Mouse (Mus musculus) CH12.LX (cell line): Measurements from ENCODE around the gene Ung. TPM values are rescaled to one million over a fixed set of nuclear protein-coding genes. Genes with fewer than 3 reads are reported as not detected.

ENCODE experiments used
- DNase-seq: peaks from one replicate; pipeline ENCODE4 v3.0.0-alpha.2; 2013; ENCODE audit errors: extremely low read depth
- H3K27ac ChIP-seq: 2 replicates; pipeline ENCODE4 v1.5.1; 2012; ENCODE audit warnings: low read depth, mild to moderate bottlenecking, control low read depth, moderate library complexity; ENCODE audit not compliant: insufficient read depth
- H3K27me3 ChIP-seq: replicated peaks from 2 replicates; pipeline ENCODE3; 2012; ENCODE audit warnings: inconsistent platforms
- H3K36me3 ChIP-seq, 2 experiments: replicated peaks in 1 of 2; 2 replicates each; pipeline versions ENCODE3 to v1.6.1; 2012; ENCODE audit warnings: inconsistent platforms in 1 of 2, low read length in 1 of 2, mild to moderate bottlenecking in 1 of 2, mixed read lengths in 1 of 2, moderate library complexity in 1 of 2; ENCODE audit not compliant: control insufficient read depth in 1 of 2, insufficient read depth in 1 of 2
- H3K4me1 ChIP-seq, 2 experiments: 2 replicates each; pipeline ENCODE4 v1.6.1; 2012; ENCODE audit warnings: inconsistent platforms in 1 of 2, moderate library complexity in 1 of 2; ENCODE audit not compliant: insufficient read depth in 2 of 2, control insufficient read depth in 1 of 2
- H3K4me2 ChIP-seq: 2 replicates; pipeline ENCODE4 v1.6.1; 2012; ENCODE audit warnings: low read depth, mild to moderate bottlenecking, control low read depth; ENCODE audit not compliant: poor library complexity, insufficient read depth, severe bottlenecking
- H3K4me3 ChIP-seq, 3 experiments: fragments of 150-350 bp in 1 of 3; sonication (generic) in 1 of 3; replicated peaks in 1 of 3; 2 replicates each; pipeline versions ENCODE3 to v1.5.1; 2011 to 2012; ENCODE audit warnings: low read depth in 2 of 3, low read length in 2 of 3, mild to moderate bottlenecking in 2 of 3, moderate library complexity in 2 of 3, control low read depth in 1 of 3, improper control_type of control experiment in 1 of 3, inconsistent platforms in 1 of 3, mixed read lengths in 1 of 3; ENCODE audit not compliant: poor library complexity in 1 of 3
- H3K79me2 ChIP-seq: replicated peaks from 2 replicates; pipeline ENCODE4 v1.6.1; 2012; ENCODE audit warnings: mild to moderate bottlenecking, moderate library complexity; ENCODE audit not compliant: control insufficient read depth, poor library complexity, insufficient read depth, severe bottlenecking; ENCODE audit errors: extremely low read depth
- H3K9ac ChIP-seq: 2 replicates; pipeline ENCODE4 v1.6.1; 2012; ENCODE audit warnings: low read depth, mild to moderate bottlenecking, control low read depth, moderate library complexity; ENCODE audit not compliant: insufficient read depth
- H3K9me3 ChIP-seq: replicated peaks from 2 replicates; pipeline ENCODE3; 2012; ENCODE audit warnings: low read length, inconsistent platforms, mixed read lengths
- CHD1 ChIP-seq: IDR thresholded peaks from 2 replicates; pipeline ENCODE4 v1.6.1; 2012; ENCODE audit warnings: low read depth, low read length, improper control_type of control experiment, inconsistent platforms
- CHD2 ChIP-seq: IDR thresholded peaks from 2 replicates; pipeline ENCODE4 v1.6.1; 2011; ENCODE audit warnings: low read length, improper control_type of control experiment
- CTCF ChIP-seq, 2 experiments: IDR thresholded peaks in 1 of 2; conservative IDR thresholded peaks in 1 of 2; 2 replicates each; pipeline ENCODE4 v1.5.1; 2011 to 2012; ENCODE audit warnings: low read depth in 2 of 2, low read length in 2 of 2, improper control_type of control experiment in 1 of 2, inconsistent platforms in 1 of 2, mild to moderate bottlenecking in 1 of 2, moderate library complexity in 1 of 2
- E2F4 ChIP-seq: IDR thresholded peaks from 2 replicates; pipeline ENCODE4 v1.6.1; 2011; ENCODE audit warnings: low read depth, low read length, improper control_type of control experiment; ENCODE audit not compliant: insufficient replicate concordance
- ELF1 ChIP-seq: IDR thresholded peaks from 2 replicates; pipeline ENCODE4 v1.6.1; 2014; ENCODE audit warnings: low read depth, mild to moderate bottlenecking, inconsistent platforms, low read length, improper control_type of control experiment
- EP300 ChIP-seq: IDR thresholded peaks from 2 replicates; pipeline ENCODE4 v1.6.1; 2011; ENCODE audit warnings: low read length, improper control_type of control experiment
- ETS1 ChIP-seq: conservative IDR thresholded peaks from 2 replicates; pipeline ENCODE4 v1.6.1; 2012; ENCODE audit warnings: low read depth, mild to moderate bottlenecking, inconsistent platforms, low read length, improper control_type of control experiment, moderate library complexity
- HCFC1 ChIP-seq: IDR thresholded peaks from 2 replicates; pipeline ENCODE4 v1.6.1; 2012; ENCODE audit warnings: low read depth, mild to moderate bottlenecking, inconsistent platforms, low read length, improper control_type of control experiment
- IRF4 ChIP-seq: IDR thresholded peaks from 2 replicates; pipeline ENCODE4 v1.6.1; 2014; ENCODE audit warnings: low read depth, mild to moderate bottlenecking, inconsistent platforms, low read length, improper control_type of control experiment
- JUN ChIP-seq: IDR thresholded peaks from 2 replicates; pipeline ENCODE4 v1.6.1; 2011; ENCODE audit warnings: low read depth, mild to moderate bottlenecking, low read length, improper control_type of control experiment, moderate library complexity; ENCODE audit not compliant: insufficient read depth
- KAT2A ChIP-seq: IDR thresholded peaks from 2 replicates; pipeline ENCODE4 v1.6.1; 2012; ENCODE audit warnings: low read length, improper control_type of control experiment, inconsistent platforms; ENCODE audit not compliant: insufficient replicate concordance
- MAZ ChIP-seq: IDR thresholded peaks from 2 replicates; pipeline ENCODE4 v1.6.1; 2012; ENCODE audit warnings: low read depth, mild to moderate bottlenecking, inconsistent platforms, low read length, improper control_type of control experiment, moderate library complexity
- MEF2A ChIP-seq: IDR thresholded peaks from 2 replicates; pipeline ENCODE4 v1.6.1; 2014; ENCODE audit warnings: low read depth, mild to moderate bottlenecking, inconsistent platforms, low read length, improper control_type of control experiment, borderline replicate concordance
- MXI1 ChIP-seq: IDR thresholded peaks from 2 replicates; pipeline ENCODE4 v1.6.1; 2011; ENCODE audit warnings: mild to moderate bottlenecking, low read depth, low read length, improper control_type of control experiment
- NELFE ChIP-seq: IDR thresholded peaks from 2 replicates; pipeline ENCODE4 v1.6.1; 2011; ENCODE audit warnings: low read depth, low read length, improper control_type of control experiment
- POLR2A ChIP-seq: IDR thresholded peaks from 2 replicates; pipeline ENCODE4 v1.6.1; 2011; ENCODE audit warnings: low read depth, mild to moderate bottlenecking, improper control_type of control experiment, low read length
- POLR2AphosphoS2 ChIP-seq: IDR thresholded peaks from 2 replicates; pipeline ENCODE4 v1.6.1; 2011; ENCODE audit warnings: low read depth, low read length, improper control_type of control experiment
- RAD21 ChIP-seq: IDR thresholded peaks from 2 replicates; pipeline ENCODE4 v1.6.1; 2011; ENCODE audit warnings: low read depth, mild to moderate bottlenecking, low read length, improper control_type of control experiment, moderate library complexity
- RCOR1 ChIP-seq: conservative IDR thresholded peaks from 2 replicates; pipeline ENCODE4 v1.6.1; 2012; ENCODE audit warnings: low read depth, mild to moderate bottlenecking, inconsistent platforms, low read length, improper control_type of control experiment
- SIN3A ChIP-seq: IDR thresholded peaks from 2 replicates; pipeline ENCODE4 v1.6.1; 2012; ENCODE audit warnings: low read length, improper control_type of control experiment, inconsistent platforms
- SMC3 ChIP-seq: IDR thresholded peaks from 2 replicates; pipeline ENCODE4 v1.6.1; 2011; ENCODE audit warnings: low read depth, low read length, improper control_type of control experiment
- UBTF ChIP-seq: IDR thresholded peaks from 2 replicates; pipeline ENCODE4 v1.6.1; 2012; ENCODE audit warnings: low read depth, mild to moderate bottlenecking, inconsistent platforms, low read length, improper control_type of control experiment, moderate library complexity
- USF2 ChIP-seq: conservative IDR thresholded peaks from 2 replicates; pipeline ENCODE4 v1.6.1; 2011; ENCODE audit warnings: low read depth, low read length, improper control_type of control experiment
- ZC3H11A ChIP-seq: IDR thresholded peaks from 2 replicates; pipeline ENCODE4 v1.6.1; 2012; ENCODE audit warnings: low read depth, mild to moderate bottlenecking, inconsistent platforms, low read length, improper control_type of control experiment
- ZKSCAN1 ChIP-seq: IDR thresholded peaks from 2 replicates; pipeline ENCODE4 v1.6.1; 2012; ENCODE audit warnings: low read depth, inconsistent platforms, low read length, improper control_type of control experiment, borderline replicate concordance
- ZMIZ1 ChIP-seq: IDR thresholded peaks from 2 replicates; pipeline ENCODE4 v1.6.1; 2012; ENCODE audit warnings: low read depth, mild to moderate bottlenecking, inconsistent platforms, low read length, improper control_type of control experiment
- dilution Hi-C: fragments of 300-500 bp; cut with MboI; formaldehyde crosslinking; loops from 2 replicates; pipeline ENCODE4 v1.14.3; 2020; ENCODE audit warnings: low sequenced_read_pairs; ENCODE audit not compliant: extremely low pct_unique_long_range_greater_than_20kb, extremely low pct_ligation_motif_present
- in situ Hi-C: fragments of 300-500 bp; cut with MboI; formaldehyde crosslinking; loops from 3 replicates; pipeline ENCODE4 v1.14.3; 2019; ENCODE audit warnings: low sequenced_read_pairs, low pct_ligation_motif_present, low pct_unique_long_range_greater_than_20kb, mixed read lengths
- polyA plus RNA-seq: library from polyadenylated mRNA; unstranded; fragments of >175 nt; gene quantifications from 2 replicates; pipeline ENCODE4 v1.2.1, GENCODE M21; 2012; ENCODE audit warnings: low read depth; ENCODE audit not compliant: insufficient read length
- total RNA-seq, 2 experiments: library from RNA; depleted of rRNA; stranded (reverse); fragments of 300-350 nt in 1 of 2; fragments of >200 nt in 1 of 2; gene quantifications; 2 replicates each; pipeline ENCODE4 v1.2.3; 2012 to 2014

Gene Ung
- total and polyA plus RNA-seq, 3 experiments: 39.1 to 91.9 (median 51.9) TPM

- Histone ChIP-seq H3K36me3 (no peaks in the 10 kb centered on the region), H3K27ac (no peak within 1 kb of the TSS), H3K79me2 (no peaks in the 10 kb centered on the region), H3K4me2 (no peak within 1 kb of the TSS), H3K4me1 (peaks cover 0 to 15% of the 10 kb centered on the region in 2 experiments; a peak in 2 of 4 replicates), H3K27me3 (no peaks in the 10 kb centered on the region), H3K4me3 (no peak within 1 kb of the TSS), H3K9me3 (peaks cover 2% of the 10 kb centered on the region), H3K9ac (no peak within 1 kb of the TSS)
- in situ Hi-C loops: no loop called here
- TF ChIP-seq POLR2A (no peak), E2F4 (no peak), SIN3A (no peak), CHD2 (no peak), CHD1 (no peak), ZC3H11A (no peak), IRF4 (no peak), UBTF (no peak), USF2 (no peak), SMC3 (no peak), RCOR1 (no peak), MEF2A (no peak), HCFC1 (no peak), NELFE (no peak)
- no peak for DNase-seq
- dilution Hi-C loops: no loop called here
Measured at GRCm38 (mm10) chr5:114146028-114146888, 16.1 kb downstream of the Ung start, which contains the start of gene Acacb. Gene Acacb, plus strand, starts transcription at chr5:114146535.

DNA sequence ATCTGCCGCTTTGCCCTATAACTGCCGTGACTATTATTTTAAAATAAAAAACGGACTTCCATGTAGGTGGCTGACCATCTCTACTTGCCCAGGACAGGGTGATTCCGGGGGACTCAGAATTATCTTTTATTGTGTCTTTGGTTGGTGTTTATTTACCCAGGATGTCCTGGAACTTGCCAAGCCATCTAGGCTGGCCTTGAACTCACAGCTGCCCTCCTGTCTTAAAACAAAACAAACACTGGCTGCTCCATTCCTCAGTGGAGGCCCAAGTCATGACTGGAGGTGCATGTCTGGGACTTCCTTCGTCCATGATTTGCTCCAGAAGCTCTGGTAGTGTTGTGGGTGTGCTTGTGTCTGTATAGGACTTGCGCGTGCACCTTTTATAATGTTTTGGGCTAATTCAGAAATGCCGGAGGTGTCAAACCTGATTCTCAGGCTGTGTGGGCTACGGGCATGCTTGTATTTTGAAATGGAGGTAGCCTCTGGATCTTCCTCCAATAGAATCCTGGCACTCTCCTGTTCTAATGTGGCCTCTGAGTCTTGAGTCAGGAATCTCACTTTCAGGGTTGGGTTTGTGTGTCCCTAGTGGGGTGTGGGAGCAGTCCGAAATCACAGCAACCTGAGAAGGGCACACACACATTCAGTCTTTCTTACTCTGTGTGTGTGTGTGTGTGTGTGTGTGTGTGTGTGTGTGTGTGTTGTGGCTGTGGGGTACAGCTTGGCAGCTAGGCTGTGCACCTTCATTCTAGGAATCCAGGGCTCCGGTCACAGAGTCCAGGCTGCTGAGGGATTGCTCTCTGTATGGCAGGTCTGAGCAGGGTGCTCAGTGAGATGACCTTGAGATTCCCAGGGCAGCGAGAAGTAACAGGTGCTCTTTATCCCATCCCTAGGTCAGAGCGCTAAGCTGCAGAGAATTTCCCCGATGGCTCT is 17.1 kb downstream of the Ung start:
- Histone ChIP-seq H3K27ac (no peak overlapping the region), H3K27me3 (no peaks in the 10 kb centered on the region), H3K4me2 (no peak overlapping the region), H3K36me3 (no peaks in the 10 kb centered on the region), H3K79me2 (no peaks in the 10 kb centered on the region), H3K4me3 (no peak overlapping the region), H3K9ac (no peak overlapping the region), H3K4me1 (peaks cover 0 to 12% of the 10 kb centered on the region in 2 experiments; a peak in 2 of 4 replicates), H3K9me3 (peaks cover 2% of the 10 kb centered on the region)
- TF ChIP-seq KAT2A: no peak
- TF ChIP-seq RCOR1: no peak
- no peak for TF ChIP-seq RAD21
- no peak for TF ChIP-seq MAZ
- no peak for TF ChIP-seq CHD1
- TF ChIP-seq SMC3: no peak
- TF ChIP-seq CTCF (conservative IDR thresholded peaks at IDR 0.05 in 1 of 2, IDR thresholded peaks at IDR 0.05 in 1 of 2; ENCODE audit: low read depth in 2 of 2, low read length in 2 of 2): no peak
- no peak for TF ChIP-seq POLR2AphosphoS2
- TF ChIP-seq CHD2: no peak
- no peak for TF ChIP-seq MEF2A
- TF ChIP-seq UBTF: no peak
- no peak for TF ChIP-seq ELF1
- no peak for TF ChIP-seq MXI1
- TF ChIP-seq JUN: no peak
- no peak for TF ChIP-seq EP300
- no peak for TF ChIP-seq ZKSCAN1
- no peak for TF ChIP-seq E2F4
- TF ChIP-seq ZMIZ1: no peak
- TF ChIP-seq ETS1: no peak
- no peak for DNase-seq
- in situ Hi-C loops: no loop called here
- dilution Hi-C loops: no loop called here
